Mouse (Mus musculus) liver, adult 2 months (tissue): ENCODE results near the gene Lrpap1. TPM values are rescaled to one million over a fixed set of nuclear protein-coding genes. Genes with fewer than 3 reads are reported as not detected.

Source experiments
- DNase-seq: peaks from one replicate; pipeline ENCODE4 v3.0.0-alpha.2; 2011; ENCODE audit warnings: low read depth, low spot score; ENCODE audit errors: extremely low read depth
- H3K27ac ChIP-seq: fragments of 200-500 bp; replicated peaks from 2 replicates; pipeline ENCODE4 v1.5.1; 2012; ENCODE audit warnings: low read depth, mild to moderate bottlenecking, control low read depth, inconsistent platforms, low read length; ENCODE audit not compliant: insufficient read depth
- H3K27me3 ChIP-seq: fragments of 200-500 bp; 2 replicates; pipeline ENCODE4 v1.6.1; 2012; ENCODE audit warnings: mild to moderate bottlenecking, moderate library complexity, low read length, inconsistent platforms; ENCODE audit not compliant: control insufficient read depth, insufficient read depth
- H3K36me3 ChIP-seq: fragments of 200-500 bp; 2 replicates; pipeline ENCODE4 v1.6.1; 2012; ENCODE audit warnings: low read length, inconsistent platforms; ENCODE audit not compliant: control insufficient read depth, insufficient read depth
- H3K4me1 ChIP-seq: fragments of 200-500 bp; 2 replicates; pipeline ENCODE4 v1.6.1; 2011; ENCODE audit warnings: low read length; ENCODE audit not compliant: control insufficient read depth, insufficient read depth
- H3K4me3 ChIP-seq: fragments of 200-500 bp; 2 replicates; pipeline ENCODE4 v1.5.1; 2011; ENCODE audit warnings: low read depth, mild to moderate bottlenecking, control low read depth, low read length, moderate library complexity; ENCODE audit not compliant: insufficient read depth
- H3K79me2 ChIP-seq: fragments of 200-500 bp; 2 replicates; pipeline ENCODE4 v1.6.1; 2012; ENCODE audit warnings: inconsistent platforms, mild to moderate bottlenecking, low read length, moderate library complexity; ENCODE audit not compliant: control insufficient read depth, insufficient read depth
- H3K9ac ChIP-seq: fragments of 200-500 bp; 2 replicates; pipeline ENCODE4 v1.6.1; 2012; ENCODE audit warnings: low read depth, mild to moderate bottlenecking, control low read depth, inconsistent platforms, low read length
- CTCF ChIP-seq: fragments of 200-500 bp; IDR thresholded peaks from 2 replicates; pipeline ENCODE4 v1.5.1; 2011; ENCODE audit warnings: low read depth, low read length, control low read depth
- POLR2A ChIP-seq: fragments of 200-500 bp; IDR thresholded peaks from 2 replicates; pipeline ENCODE4 v1.6.1; 2011; ENCODE audit warnings: low read length, control low read depth; ENCODE audit not compliant: insufficient read depth; ENCODE audit errors: extremely low read depth
- WGBS: fragments of 180-500 bp; shearing (Covaris S2); methylation state at CpG from one replicate; pipeline ENCODE4 v1.1.7; 2018; 5-methylcytosine and 5-hydroxymethylcytosine counted together
- polyA plus RNA-seq: library from polyadenylated mRNA; depleted of rRNA; stranded (reverse); fragments of >200 nt; gene quantifications from 2 replicates; pipeline ENCODE4 v1.2.3, GENCODE M21; 2012
- total RNA-seq: library from RNA; depleted of rRNA; stranded (reverse); fragments of >200 nt; gene quantifications from 2 replicates; pipeline ENCODE4 v1.2.3, GENCODE M21; 2014

The Lrpap1 gene
- total and polyA plus RNA-seq, 2 experiments: 22.7 to 39.1 TPM

GRCm38 (mm10) chr5:35137510-35138182 lies 32.1 kb upstream of the Lrpap1 start:
- WGBS: 84% methylated on average over 13 of the region's 13 CpGs
- Histone ChIP-seq H3K9ac (no peak overlapping the region), H3K4me1 (no peaks in the 10 kb centered on the region), H3K4me3 (no peak overlapping the region), H3K27me3 (peaks cover 2% of the 10 kb centered on the region; the same call in 1 of the 2 replicates), H3K36me3 (no peaks in the 10 kb centered on the region), H3K27ac (no peak overlapping the region), H3K79me2 (no peaks in the 10 kb centered on the region)
- TF ChIP-seq CTCF: no peak
- no peak for TF ChIP-seq POLR2A
- no peak for DNase-seq

- Histone ChIP-seq H3K4me1 (no peaks in the 10 kb centered on the region), H3K36me3 (no peaks in the 10 kb centered on the region), H3K27me3 (peaks cover 2% of the 10 kb centered on the region; the same call in 1 of the 2 replicates), H3K4me3 (no peak overlapping the region), H3K79me2 (no peaks in the 10 kb centered on the region), H3K27ac (no peak overlapping the region), H3K9ac (no peak overlapping the region)
- TF ChIP-seq CTCF (no peak), POLR2A (no peak)
- WGBS: 70% methylated on average over 5 of the region's 5 CpGs
- DNase-seq: no peak
Observed at GRCm38 (mm10) chr5:35135903-35136302, 30.3 kb upstream of the Lrpap1 start.

GRCm38 (mm10) chr5:35134286-35134685 lies 28.7 kb upstream of the Lrpap1 start:
- 83% methylated on average over 3 of the region's 3 CpGs for WGBS
- Histone ChIP-seq H3K27ac (no peak overlapping the region), H3K36me3 (no peaks in the 10 kb centered on the region), H3K4me1 (no peaks in the 10 kb centered on the region), H3K27me3 (peaks cover 2% of the 10 kb centered on the region; the same call in 1 of the 2 replicates), H3K79me2 (no peaks in the 10 kb centered on the region), H3K9ac (no peak overlapping the region), H3K4me3 (no peak overlapping the region)
- TF ChIP-seq POLR2A (no peak), CTCF (no peak)
- no peak for DNase-seq

GRCm38 (mm10) chr5:35133468-35133867 lies 27.9 kb upstream of the Lrpap1 start:
- Histone ChIP-seq H3K36me3 (no peaks in the 10 kb centered on the region), H3K79me2 (no peaks in the 10 kb centered on the region), H3K27ac (no peak overlapping the region), H3K27me3 (peaks cover 2% of the 10 kb centered on the region; the same call in 1 of the 2 replicates), H3K4me1 (no peaks in the 10 kb centered on the region), H3K4me3 (no peak overlapping the region), H3K9ac (no peak overlapping the region)
- WGBS: 89% methylated on average over 4 of the region's 4 CpGs
- DNase-seq: no peak
- TF ChIP-seq CTCF: no peak
- TF ChIP-seq POLR2A: no peak

GRCm38 (mm10) chr5:35132278-35132980 lies 26.9 kb upstream of the Lrpap1 start:
- WGBS: 87% methylated on average over 9 of the region's 9 CpGs
- Histone ChIP-seq H3K36me3 (no peaks in the 10 kb centered on the region), H3K27ac (no peak overlapping the region), H3K9ac (no peak overlapping the region), H3K4me1 (no peaks in the 10 kb centered on the region), H3K4me3 (no peak overlapping the region), H3K79me2 (no peaks in the 10 kb centered on the region), H3K27me3 (no peaks in the 10 kb centered on the region)
- no peak for DNase-seq
- TF ChIP-seq CTCF (no peak), POLR2A (no peak)

GRCm38 (mm10) chr5:35131773-35132172 lies 26.2 kb upstream of the Lrpap1 start:
- Histone ChIP-seq H3K27ac (no peak overlapping the region), H3K4me1 (no peaks in the 10 kb centered on the region), H3K9ac (no peak overlapping the region), H3K4me3 (no peak overlapping the region), H3K79me2 (no peaks in the 10 kb centered on the region), H3K27me3 (no peaks in the 10 kb centered on the region), H3K36me3 (no peaks in the 10 kb centered on the region)
- TF ChIP-seq POLR2A (no peak), CTCF (peak; percentile 83)
- 13% methylated on average over 7 of the region's 7 CpGs for WGBS
- DNase-seq: peak; percentile 45
